Mouse (Mus musculus): ENCODE results near the gene Mrgpra4. TPM values are rescaled to one million over a fixed set of nuclear protein-coding genes. Genes with fewer than 3 reads are reported as not detected.

Mrgpra4 gene
- polyA plus RNA-seq (2012; rRNA removed): not detected in 2 replicates

GRCm38 (mm10) chr7:47981995-47982394 lies at the start of gene Mrgpra4:
Gene Mrgpra4, minus strand, starts transcription at chr7:47982095.
- no peak within 1 kb of the TSS for H3K27ac ChIP-seq (ENCODE audit: insufficient read depth, low read depth, low read length)
- TF ChIP-seq CTCF (conservative IDR thresholded peaks at IDR 0.05; ENCODE audit: insufficient read depth, insufficient read length, low read depth, low read length): no peak
- TF ChIP-seq POLR2A (IDR thresholded peaks at IDR 0.05; ENCODE audit: low read depth, low read length): no peak

GRCm38 (mm10) chr7:48027497-48027896 lies 45.6 kb upstream of the Mrgpra4 start, which contains the start of gene Mrgprx1:
Gene Mrgprx1, minus strand, starts transcription at chr7:48027597.
- no peaks in the 10 kb centered on the region for H3K4me1 ChIP-seq (ENCODE audit: control insufficient read depth, insufficient read depth, low read length)
- TF ChIP-seq POLR2A (IDR thresholded peaks at IDR 0.05; ENCODE audit: low read depth, low read length) (no peak), CTCF (conservative IDR thresholded peaks at IDR 0.05; ENCODE audit: insufficient read depth, insufficient read length, low read depth, low read length) (no peak)
- DNase-seq: no peak
- H3K4me3 ChIP-seq (ENCODE audit: insufficient read depth, low read depth, low read length): no peak within 1 kb of the TSS
- no peaks in the 10 kb centered on the region for H3K27me3 ChIP-seq (replicated peaks; ENCODE audit: control insufficient read depth, insufficient read depth, low read length)
- WGBS: 80% methylated on average over 3 of the region's 3 CpGs
- H3K36me3 ChIP-seq (ENCODE audit: control insufficient read depth, insufficient read depth, low read length): no peaks in the 10 kb centered on the region
- no peak within 1 kb of the TSS for H3K27ac ChIP-seq (ENCODE audit: insufficient read depth, low read depth, low read length)

More at GRCm38 (mm10) chr7:47981995-47982394, at the start of gene Mrgpra4:
- Histone ChIP-seq H3K36me3 (ENCODE audit: control insufficient read depth, insufficient read depth, low read length) (no peaks in the 10 kb centered on the region), H3K4me1 (ENCODE audit: control insufficient read depth, insufficient read depth, low read length) (no peaks in the 10 kb centered on the region), H3K4me3 (ENCODE audit: insufficient read depth, low read depth, low read length) (no peak within 1 kb of the TSS), H3K27me3 (replicated peaks; ENCODE audit: control insufficient read depth, insufficient read depth, low read length) (no peaks in the 10 kb centered on the region)
- 59% methylated on average over 1 of the region's 1 CpGs for WGBS
- no peak for DNase-seq

DNA sequence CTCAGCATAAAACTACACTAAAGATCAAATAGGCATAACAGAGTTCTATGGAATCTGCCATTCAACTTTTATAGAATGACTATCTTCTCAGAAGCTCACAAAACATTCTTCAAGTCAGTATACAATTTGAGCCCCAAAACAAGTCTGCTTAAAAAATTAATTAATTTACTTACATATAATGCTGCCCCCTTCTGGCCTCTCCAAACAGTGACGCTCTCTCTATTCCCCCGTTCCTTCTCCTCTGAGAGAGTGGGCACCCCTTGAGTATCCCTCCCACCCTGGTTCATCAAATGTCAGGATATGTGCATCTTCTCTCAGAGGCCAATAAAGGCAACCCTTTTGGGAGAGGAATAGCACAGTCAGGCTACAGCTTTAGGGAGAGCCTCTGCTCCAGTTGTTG lies 36.0 kb upstream of the Mrgpra4 start:
- DNase-seq: no peak
- Histone ChIP-seq H3K27ac (ENCODE audit: insufficient read depth, low read depth, low read length) (no peak overlapping the region), H3K4me3 (ENCODE audit: insufficient read depth, low read depth, low read length) (no peak overlapping the region), H3K36me3 (ENCODE audit: control insufficient read depth, insufficient read depth, low read length) (no peaks in the 10 kb centered on the region), H3K4me1 (ENCODE audit: control insufficient read depth, insufficient read depth, low read length) (no peaks in the 10 kb centered on the region), H3K27me3 (replicated peaks; ENCODE audit: control insufficient read depth, insufficient read depth, low read length) (no peaks in the 10 kb centered on the region)
- 53% methylated on average over 2 of the region's 2 CpGs for WGBS
- no peak for TF ChIP-seq CTCF (conservative IDR thresholded peaks at IDR 0.05; ENCODE audit: insufficient read depth, insufficient read length, low read depth, low read length)
- no peak for TF ChIP-seq POLR2A (IDR thresholded peaks at IDR 0.05; ENCODE audit: low read depth, low read length)

GRCm38 (mm10) chr7:47995689-47996088 lies 13.8 kb upstream of the Mrgpra4 start:
- WGBS: 76% methylated on average over 3 of the region's 3 CpGs
- no peak for TF ChIP-seq POLR2A (IDR thresholded peaks at IDR 0.05; ENCODE audit: low read depth, low read length)
- no peak for TF ChIP-seq CTCF (conservative IDR thresholded peaks at IDR 0.05; ENCODE audit: insufficient read depth, insufficient read length, low read depth, low read length)
- no peaks in the 10 kb centered on the region for H3K27me3 ChIP-seq (replicated peaks; ENCODE audit: control insufficient read depth, insufficient read depth, low read length)
- no peak overlapping the region for H3K4me3 ChIP-seq (ENCODE audit: insufficient read depth, low read depth, low read length)
- H3K4me1 ChIP-seq (ENCODE audit: control insufficient read depth, insufficient read depth, low read length): no peaks in the 10 kb centered on the region
- no peak for DNase-seq
- H3K36me3 ChIP-seq (ENCODE audit: control insufficient read depth, insufficient read depth, low read length): no peaks in the 10 kb centered on the region
- no peak overlapping the region for H3K27ac ChIP-seq (ENCODE audit: insufficient read depth, low read depth, low read length)

DNA sequence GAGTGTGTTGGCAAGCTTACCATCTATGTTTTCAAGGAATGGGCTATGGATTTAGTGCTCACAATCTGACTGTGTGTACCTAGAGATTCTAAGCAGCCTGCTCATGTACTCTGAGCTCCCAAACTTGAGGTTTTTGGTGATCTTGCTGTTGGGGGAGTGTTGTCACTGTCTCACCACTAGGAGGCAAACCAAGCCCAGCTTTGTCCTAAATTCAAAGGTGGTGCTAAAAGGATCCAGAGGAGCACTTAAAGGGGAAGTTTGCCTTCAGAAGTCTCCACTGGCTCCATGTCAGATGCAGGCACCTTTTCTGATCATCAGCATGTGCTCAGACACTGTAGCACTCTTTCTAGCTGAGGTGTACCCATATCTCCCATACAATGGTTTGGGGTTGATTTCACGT lies 4.9 kb upstream of the Mrgpra4 start:
- TF ChIP-seq POLR2A (IDR thresholded peaks at IDR 0.05; ENCODE audit: low read depth, low read length) (no peak), CTCF (conservative IDR thresholded peaks at IDR 0.05; ENCODE audit: insufficient read depth, insufficient read length, low read depth, low read length) (0 out of 2 replicates have a peak, but pooled peaks have one; percentile 25)
- no peak for DNase-seq
- no peaks in the 10 kb centered on the region for H3K36me3 ChIP-seq (ENCODE audit: control insufficient read depth, insufficient read depth, low read length)
- H3K4me3 ChIP-seq (ENCODE audit: insufficient read depth, low read depth, low read length): no peak overlapping the region
- no peaks in the 10 kb centered on the region for H3K4me1 ChIP-seq (ENCODE audit: control insufficient read depth, insufficient read depth, low read length)
- no peak overlapping the region for H3K27ac ChIP-seq (ENCODE audit: insufficient read depth, low read depth, low read length)
- H3K27me3 ChIP-seq (replicated peaks; ENCODE audit: control insufficient read depth, insufficient read depth, low read length): no peaks in the 10 kb centered on the region
- WGBS: 60% methylated on average over 1 of the region's 1 CpGs

Other genes starting within 250 kb of the Mrgpra4 start
- not detected in 2 replicates for gene Mrgprx1, start 45.5 kb upstream of the Mrgpra4 start, polyA plus RNA-seq (2012; rRNA removed)
- gene Mrgprb5, start 186.9 kb upstream of the Mrgpra4 start, polyA plus RNA-seq (2012; rRNA removed): not detected in 2 replicates
- not detected in 2 replicates for gene Mrgprb4, start 217.2 kb upstream of the Mrgpra4 start, polyA plus RNA-seq (2012; rRNA removed)